ENCODE assay signal across 14 mouse cellular contexts in the genomic region with DNA sequence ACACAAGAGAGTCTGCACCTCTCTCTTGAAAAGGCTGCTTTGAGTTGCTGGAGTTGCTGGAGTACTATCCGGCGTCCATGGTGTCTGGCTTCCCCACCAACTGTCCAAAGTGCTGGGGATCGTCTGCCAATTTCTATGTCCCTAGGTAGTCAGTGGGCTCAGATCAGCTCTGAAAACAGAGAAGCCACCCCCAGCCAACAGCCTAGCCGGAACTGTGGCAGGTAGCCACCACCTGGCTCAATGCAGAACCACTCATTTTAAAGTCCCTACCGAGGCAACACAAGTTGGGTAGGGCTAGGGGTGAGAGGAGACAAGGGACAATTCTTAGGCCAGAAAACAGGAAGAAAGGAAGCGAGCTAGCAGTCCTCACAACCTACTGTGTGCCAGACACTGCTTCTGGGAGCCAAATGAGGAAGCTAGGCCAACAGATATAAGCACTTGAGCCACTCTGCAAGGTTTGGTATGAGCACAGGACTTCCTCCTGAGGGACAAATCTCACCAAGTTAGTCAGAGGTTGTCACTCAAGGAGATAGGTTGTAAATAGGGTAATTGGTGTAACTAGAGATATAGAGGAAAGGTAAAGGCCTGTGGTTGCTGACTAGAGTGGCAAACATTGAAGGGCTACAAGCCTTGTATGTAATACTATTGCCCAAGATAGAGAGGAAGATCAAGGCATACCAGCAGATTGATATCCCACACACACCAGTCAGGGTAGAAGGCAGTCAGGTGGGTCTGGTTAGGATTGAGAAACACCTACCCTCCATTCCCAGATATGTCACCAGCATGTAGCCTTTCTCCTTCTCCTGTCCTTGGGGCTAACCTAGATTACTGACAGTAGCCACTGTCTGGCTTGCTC.
DNase-seq lines count a peak whose midpoint lies in the region; ATAC-seq and TF ChIP-seq lines count a peak whose summit lies in the region.
"Had no signal": no experiment of that assay in that cellular context is flagged by ENCODE, and none has a peak within 500 bp of the region (broad histone marks: within the 10 kb centered on the region; RNA-seq: fewer than 3 reads in every experiment).

No protein-coding gene starts in this region.

- peak; percentile 8 for DNase-seq in layer of hippocampus, adult 9-11 months
- DNase-seq in layer of hippocampus, postnatal 25 days (ENCODE audit: extremely low spot score in 1 of 2, low spot score in 1 of 2): no peak
- DNase-seq in CH12.LX (ENCODE audit: extremely low read depth): peak; percentile 31
- DNase-seq in brain, adult 2 months (ENCODE audit: low read depth, low spot score): peak; percentile 25
- DNase-seq in adrenal gland, postnatal 10 days: no peak
- DNase-seq: adrenal gland, adult 2 months; cerebellum, adult 8-10 months; thymus, adult 2 months had no signal

- no peaks in the 10 kb centered on the region for H3K79me2 ChIP-seq in CH12.LX (replicated peaks; ENCODE audit: control insufficient read depth, extremely low read depth, insufficient read depth, poor library complexity, severe bottlenecking)

- dilution Hi-C loops in CH12.LX (cut with MboI; ENCODE audit: extremely low pct_ligation_motif_present, extremely low pct_unique_long_range_greater_than_20kb, low sequenced_read_pairs): no loop called here

- ATAC-seq in monocyte, adult 5-6 weeks (replicated peaks; ENCODE audit: insufficient number of reproducible peaks, low FRiP score, low TSS enrichment, poor library complexity, severe bottlenecking): peak; percentile 66
- no peak for ATAC-seq in intestine, postnatal 0 days
- ATAC-seq: midbrain, embryonic 16.5 days had no signal

- no peak for TF ChIP-seq POLR2A in CH12.LX (IDR thresholded peaks at IDR 0.05; ENCODE audit: low read depth, low read length)

- TF ChIP-seq CTCF in CH12.LX (conservative IDR thresholded peaks at IDR 0.05 in 1 of 2, IDR thresholded peaks at IDR 0.05 in 1 of 2; ENCODE audit: low read depth in 2 of 2, low read length in 2 of 2): no peak
- TF ChIP-seq CTCF in intestine, postnatal 0 days (IDR thresholded peaks at IDR 0.05; ENCODE audit: low read depth): no peak

- H3K9ac ChIP-seq in CH12.LX (ENCODE audit: insufficient read depth, low read depth): no peak overlapping the region
- no peak overlapping the region for H3K9ac ChIP-seq in intestine, postnatal 0 days (ENCODE audit: low read depth, low read length)
- H3K9ac ChIP-seq: hindbrain, embryonic 13.5 days had no signal

- H3K27me3 ChIP-seq in CH12.LX (replicated peaks): no peaks in the 10 kb centered on the region
- no peaks in the 10 kb centered on the region for H3K27me3 ChIP-seq in intestine, postnatal 0 days (replicated peaks; ENCODE audit: control insufficient read depth, insufficient read depth, low read length)
- H3K27me3 ChIP-seq: hindbrain, embryonic 13.5 days had no signal

- no peak overlapping the region for H3K4me3 ChIP-seq in CH12.LX (replicated peaks in 1 of 3; ENCODE audit: low read depth in 2 of 3, low read length in 2 of 3, poor library complexity in 1 of 3)
- H3K4me3 ChIP-seq in intestine, postnatal 0 days (ENCODE audit: low read depth, low read length): no peak overlapping the region
- H3K4me3 ChIP-seq: forebrain, embryonic 10.5 days; hindbrain, embryonic 13.5 days had no signal

- in situ Hi-C loops in CH12.LX (cut with MboI; ENCODE audit: low pct_ligation_motif_present, low pct_unique_long_range_greater_than_20kb, low sequenced_read_pairs): loop anchor here (5.0 kb wide), 1 partner anchor 33 kb away; no protein-coding TSS in a partner anchor

- no peak overlapping the region for H3K4me2 ChIP-seq in CH12.LX (ENCODE audit: insufficient read depth, low read depth, poor library complexity, severe bottlenecking)
- H3K4me2 ChIP-seq in intestine, postnatal 0 days (replicated peaks; ENCODE audit: low read depth): no peak overlapping the region
- H3K4me2 ChIP-seq: hindbrain, embryonic 13.5 days had no signal

- no peak for TF ChIP-seq EP300 in CH12.LX (IDR thresholded peaks at IDR 0.05; ENCODE audit: low read length)

- H3K4me1 ChIP-seq in CH12.LX (ENCODE audit: control insufficient read depth in 1 of 2, insufficient read depth in 2 of 2): peaks cover 7 to 32% of the 10 kb centered on the region in 2 experiments
- H3K4me1 ChIP-seq in intestine, postnatal 0 days (replicated peaks; ENCODE audit: control insufficient read depth, insufficient read depth, low read length): no peaks in the 10 kb centered on the region
- H3K4me1 ChIP-seq: forebrain, embryonic 10.5 days had no signal

- no peaks in the 10 kb centered on the region for H3K9me3 ChIP-seq in CH12.LX (replicated peaks; ENCODE audit: low read length)
- H3K9me3 ChIP-seq in intestine, postnatal 0 days (ENCODE audit: control insufficient read depth): no peaks in the 10 kb centered on the region
- H3K9me3 ChIP-seq: forebrain, embryonic 10.5 days; hindbrain, embryonic 13.5 days had no signal

- no peak overlapping the region for H3K27ac ChIP-seq in CH12.LX (ENCODE audit: insufficient read depth, low read depth)
- no peak overlapping the region for H3K27ac ChIP-seq in intestine, postnatal 0 days (ENCODE audit: low read depth, low read length)
- H3K27ac ChIP-seq: forebrain, embryonic 10.5 days; hindbrain, embryonic 13.5 days had no signal

- 76% methylated on average over 6 of the region's 6 CpGs for WGBS in intestine, postnatal 0 days

- H3K36me3 ChIP-seq in CH12.LX (replicated peaks in 1 of 2; ENCODE audit: control insufficient read depth in 1 of 2, insufficient read depth in 1 of 2, low read length in 1 of 2): peaks cover 38 to 86% of the 10 kb centered on the region in 2 experiments
- no peaks in the 10 kb centered on the region for H3K36me3 ChIP-seq in intestine, postnatal 0 days (ENCODE audit: control insufficient read depth, insufficient read depth)
- H3K36me3 ChIP-seq: forebrain, embryonic 10.5 days; G1E; hindbrain, embryonic 13.5 days had no signal

- no peak for TF ChIP-seq RAD21 in CH12.LX (IDR thresholded peaks at IDR 0.05; ENCODE audit: low read depth, low read length)

TF ChIP-seq in CH12.LX, 34 proteins besides CTCF, POLR2A, EP300 and RAD21:
- TF ChIP-seq ELF1 (IDR thresholded peaks at IDR 0.05; ENCODE audit: low read depth, low read length): no peak
- 0 out of 2 replicates have a peak, but pooled peaks have one; percentile 37 for TF ChIP-seq ZKSCAN1 (IDR thresholded peaks at IDR 0.05; ENCODE audit: borderline replicate concordance, low read depth, low read length)
- no peak for TF ChIP-seq HCFC1 (IDR thresholded peaks at IDR 0.05; ENCODE audit: low read depth, low read length)
- no peak for TF ChIP-seq E2F4 (IDR thresholded peaks at IDR 0.05; ENCODE audit: insufficient replicate concordance, low read depth, low read length)

Comparison
In these comparisons a context has a peak if more than half of its experiments do, and no peak if none do; other contexts are left out.
1. DNase-seq: peak in layer of hippocampus, adult 9-11 months (single experiment), CH12.LX (single experiment) and brain, adult 2 months (single experiment); none in layer of hippocampus, postnatal 25 days (0 of 2) and adrenal gland, postnatal 10 days (single experiment).